Mouse (Mus musculus): ENCODE data around the gene Cdca5. TPM values are rescaled to one million over a fixed set of nuclear protein-coding genes. Genes with fewer than 3 reads are reported as not detected.

Gene Cdca5
- polyA plus RNA-seq, 1 experiment: not detected

- Histone ChIP-seq H3K27ac (ENCODE audit: insufficient read depth, low read depth, low read length) (no peak overlapping the region), H3K4me1 (ENCODE audit: control insufficient read depth, insufficient read depth, low read length) (peaks cover 15% of the 10 kb centered on the region), H3K4me3 (ENCODE audit: insufficient read depth, low read depth, low read length) (peak overlapping the region; percentile 90)
- TF ChIP-seq POLR2A (IDR thresholded peaks at IDR 0.05; ENCODE audit: insufficient read depth, low read depth, low read length) (no peak), CTCF (IDR thresholded peaks at IDR 0.05; ENCODE audit: insufficient read depth, low read depth, low read length) (no peak)
- 28% methylated on average over 5 of the region's 5 CpGs for WGBS
These were observed 26.3 kb upstream of the Cdca5 start for GRCm38 (mm10) chr19:6058513-6058912.

- Histone ChIP-seq H3K27ac (ENCODE audit: insufficient read depth, low read depth, low read length) (no peak overlapping the region), H3K4me1 (ENCODE audit: control insufficient read depth, insufficient read depth, low read length) (peaks cover 15% of the 10 kb centered on the region), H3K4me3 (ENCODE audit: insufficient read depth, low read depth, low read length) (no peak overlapping the region)
- TF ChIP-seq CTCF (IDR thresholded peaks at IDR 0.05; ENCODE audit: insufficient read depth, low read depth, low read length) (no peak), POLR2A (IDR thresholded peaks at IDR 0.05; ENCODE audit: insufficient read depth, low read depth, low read length) (no peak)
- 82% methylated on average over 5 of the region's 5 CpGs for WGBS
These were observed 25.8 kb upstream of the Cdca5 start for GRCm38 (mm10) chr19:6058966-6059365.

GRCm38 (mm10) chr19:6061021-6061533 is 23.7 kb upstream of the Cdca5 start, which contains the start of gene Znhit2:
TSS of gene Znhit2 (plus strand) at chr19:6061192.
- Histone ChIP-seq H3K4me1 (ENCODE audit: control insufficient read depth, insufficient read depth, low read length) (peaks cover 15% of the 10 kb centered on the region), H3K27ac (ENCODE audit: insufficient read depth, low read depth, low read length) (peak within 1 kb of the TSS; percentile 41), H3K4me3 (ENCODE audit: insufficient read depth, low read depth, low read length) (peak within 1 kb of the TSS; percentile 90)
- WGBS: under 1% methylated on average over 58 of the region's 58 CpGs
- no peak for TF ChIP-seq CTCF (IDR thresholded peaks at IDR 0.05; ENCODE audit: insufficient read depth, low read depth, low read length)
- peak; percentile 68 for TF ChIP-seq POLR2A (IDR thresholded peaks at IDR 0.05; ENCODE audit: insufficient read depth, low read depth, low read length)

- Histone ChIP-seq H3K4me1 (ENCODE audit: control insufficient read depth, insufficient read depth, low read length) (peaks cover 20% of the 10 kb centered on the region), H3K27ac (ENCODE audit: insufficient read depth, low read depth, low read length) (peak overlapping the region; percentile 41), H3K4me3 (ENCODE audit: insufficient read depth, low read depth, low read length) (peak overlapping the region; percentile 90)
- no peak for TF ChIP-seq POLR2A (IDR thresholded peaks at IDR 0.05; ENCODE audit: insufficient read depth, low read depth, low read length)
- no peak for TF ChIP-seq CTCF (IDR thresholded peaks at IDR 0.05; ENCODE audit: insufficient read depth, low read depth, low read length)
- WGBS: under 1% methylated on average over 44 of the region's 44 CpGs
These were observed 23.0 kb upstream of the Cdca5 start for GRCm38 (mm10) chr19:6061641-6062302.

- TF ChIP-seq POLR2A (IDR thresholded peaks at IDR 0.05; ENCODE audit: insufficient read depth, low read depth, low read length): no peak
- no peak for TF ChIP-seq CTCF (IDR thresholded peaks at IDR 0.05; ENCODE audit: insufficient read depth, low read depth, low read length)
- H3K4me1 ChIP-seq (ENCODE audit: control insufficient read depth, insufficient read depth, low read length): peaks cover 27% of the 10 kb centered on the region
- no peak overlapping the region for H3K27ac ChIP-seq (ENCODE audit: insufficient read depth, low read depth, low read length)
- 60% methylated on average over 5 of the region's 5 CpGs for WGBS
- peak overlapping the region; percentile 90 for H3K4me3 ChIP-seq (ENCODE audit: insufficient read depth, low read depth, low read length)
These were observed 22.4 kb upstream of the Cdca5 start for GRCm38 (mm10) chr19:6062418-6062817.

GRCm38 (mm10) chr19:6063081-6063480 is 21.7 kb upstream of the Cdca5 start:
- no peak overlapping the region for H3K4me3 ChIP-seq (ENCODE audit: insufficient read depth, low read depth, low read length)
- no peak overlapping the region for H3K27ac ChIP-seq (ENCODE audit: insufficient read depth, low read depth, low read length)
- H3K4me1 ChIP-seq (ENCODE audit: control insufficient read depth, insufficient read depth, low read length): peaks cover 33% of the 10 kb centered on the region
- WGBS: 94% methylated on average over 6 of the region's 6 CpGs
- TF ChIP-seq POLR2A (IDR thresholded peaks at IDR 0.05; ENCODE audit: insufficient read depth, low read depth, low read length) (no peak), CTCF (IDR thresholded peaks at IDR 0.05; ENCODE audit: insufficient read depth, low read depth, low read length) (no peak)

- Histone ChIP-seq H3K4me1 (ENCODE audit: control insufficient read depth, insufficient read depth, low read length) (peaks cover 32% of the 10 kb centered on the region), H3K27ac (ENCODE audit: insufficient read depth, low read depth, low read length) (no peak overlapping the region), H3K4me3 (ENCODE audit: insufficient read depth, low read depth, low read length) (peak overlapping the region; percentile 59)
- TF ChIP-seq CTCF (IDR thresholded peaks at IDR 0.05; ENCODE audit: insufficient read depth, low read depth, low read length) (no peak), POLR2A (IDR thresholded peaks at IDR 0.05; ENCODE audit: insufficient read depth, low read depth, low read length) (no peak)
- WGBS: 27% methylated on average over 5 of the region's 5 CpGs
These were observed 18.2 kb upstream of the Cdca5 start for GRCm38 (mm10) chr19:6066571-6066970.

GRCm38 (mm10) chr19:6067011-6067723 is 17.6 kb upstream of the Cdca5 start:
- Histone ChIP-seq H3K27ac (ENCODE audit: insufficient read depth, low read depth, low read length) (peak overlapping the region; percentile 67), H3K4me1 (ENCODE audit: control insufficient read depth, insufficient read depth, low read length) (peaks cover 26% of the 10 kb centered on the region), H3K4me3 (ENCODE audit: insufficient read depth, low read depth, low read length) (peak overlapping the region; percentile 59)
- no peak for TF ChIP-seq POLR2A (IDR thresholded peaks at IDR 0.05; ENCODE audit: insufficient read depth, low read depth, low read length)
- TF ChIP-seq CTCF (IDR thresholded peaks at IDR 0.05; ENCODE audit: insufficient read depth, low read depth, low read length): peak; percentile 88
- WGBS: under 1% methylated on average over 30 of the region's 30 CpGs
